Mouse (Mus musculus) MEL (cell line): ENCODE data around the gene Nap1l1. TPM values are rescaled to one million over a fixed set of nuclear protein-coding genes. Genes with fewer than 3 reads are reported as not detected.

Source experiments
- DNase-seq: peaks from one replicate; pipeline ENCODE4 v3.0.0; 2011; ENCODE audit warnings: low read depth, low spot score
- H3K27ac ChIP-seq: 2 replicates; pipeline ENCODE4 v1.5.1; 2012; ENCODE audit warnings: low read depth, mild to moderate bottlenecking, control low read depth, low read length, moderate library complexity; ENCODE audit not compliant: control insufficient read depth
- H3K27me3 ChIP-seq, 2 experiments: fragments of 150-350 bp in 1 of 2; sonication (generic) in 1 of 2; 2 replicates each; pipeline ENCODE4 v1.6.1; 2012; ENCODE audit warnings: low read length in 2 of 2, mild to moderate bottlenecking in 2 of 2, improper control_type of control experiment in 1 of 2, moderate library complexity in 1 of 2; ENCODE audit not compliant: insufficient read depth in 2 of 2, control insufficient read depth in 1 of 2
- H3K36me3 ChIP-seq, 2 experiments: 2 replicates each; pipeline ENCODE4 v1.6.1; 2012 to 2014; ENCODE audit warnings: low read length in 2 of 2, improper control_type of control experiment in 1 of 2, inconsistent platforms in 1 of 2, mild to moderate bottlenecking in 1 of 2; ENCODE audit not compliant: insufficient read depth in 2 of 2, control insufficient read depth in 1 of 2
- H3K4me1 ChIP-seq, 2 experiments: fragments of 150-350 bp in 1 of 2; sonication (generic) in 1 of 2; 2 replicates each; pipeline ENCODE4 v1.6.1; 2012; ENCODE audit warnings: low read length in 2 of 2, improper control_type of control experiment in 1 of 2, mild to moderate bottlenecking in 1 of 2; ENCODE audit not compliant: insufficient read depth in 2 of 2, control insufficient read depth in 1 of 2
- H3K4me3 ChIP-seq, 2 experiments: fragments of 150-350 bp in 1 of 2; sonication (generic) in 1 of 2; 2 replicates each; pipeline ENCODE4 v1.5.1; 2012; ENCODE audit warnings: low read depth in 2 of 2, low read length in 2 of 2, mild to moderate bottlenecking in 2 of 2, moderate library complexity in 2 of 2, control low read depth in 1 of 2, improper control_type of control experiment in 1 of 2; ENCODE audit not compliant: control insufficient read depth in 1 of 2, insufficient read depth in 1 of 2
- H3K79me2 ChIP-seq: 2 replicates; pipeline ENCODE4 v1.6.1; 2012; ENCODE audit warnings: mild to moderate bottlenecking, low read length, moderate library complexity; ENCODE audit not compliant: control insufficient read depth, poor library complexity, insufficient read depth
- H3K9ac ChIP-seq: 2 replicates; pipeline ENCODE4 v1.6.1; 2012; ENCODE audit warnings: low read depth, mild to moderate bottlenecking, control low read depth, low read length, moderate library complexity; ENCODE audit not compliant: control insufficient read depth, poor library complexity, severe bottlenecking
- H3K9me3 ChIP-seq: fragments of 150-350 bp; sonication (generic); replicated peaks from 2 replicates; pipeline ENCODE4 v1.6.1; 2012; ENCODE audit warnings: mild to moderate bottlenecking, low read length, improper control_type of control experiment, moderate library complexity; ENCODE audit not compliant: insufficient read depth
- BHLHE40 ChIP-seq: IDR thresholded peaks from 2 replicates; pipeline ENCODE4 v1.6.1; 2012; ENCODE audit warnings: low read depth, mild to moderate bottlenecking, inconsistent platforms, low read length, improper control_type of control experiment, borderline replicate concordance
- E2F4 ChIP-seq: IDR thresholded peaks from 2 replicates; pipeline ENCODE4 v1.6.1; 2011; ENCODE audit warnings: low read depth, low read length, improper control_type of control experiment, borderline replicate concordance
- EP300 ChIP-seq, 2 experiments: IDR thresholded peaks; 2 replicates each; pipeline ENCODE4 v1.6.1; 2011; ENCODE audit warnings: improper control_type of control experiment in 2 of 2, low read length in 2 of 2, low read depth in 1 of 2, mild to moderate bottlenecking in 1 of 2
- ETS1 ChIP-seq: IDR thresholded peaks from 2 replicates; pipeline ENCODE4 v1.6.1; 2012; ENCODE audit warnings: low read depth, mild to moderate bottlenecking, inconsistent platforms, low read length, improper control_type of control experiment, moderate library complexity
- GATA1 ChIP-seq: IDR thresholded peaks from 2 replicates; pipeline ENCODE4 v1.6.1; 2011; ENCODE audit warnings: low read depth, low read length, improper control_type of control experiment
- JUND ChIP-seq: IDR thresholded peaks from 2 replicates; pipeline ENCODE4 v1.6.1; 2011; ENCODE audit warnings: low read depth, mild to moderate bottlenecking, improper control_type of control experiment, low read length
- KAT2A ChIP-seq: conservative IDR thresholded peaks from 2 replicates; pipeline ENCODE4 v1.6.1; 2012; ENCODE audit warnings: low read depth, low read length, improper control_type of control experiment, inconsistent platforms
- MAX ChIP-seq: IDR thresholded peaks from 2 replicates; pipeline ENCODE4 v1.6.1; 2011; ENCODE audit warnings: low read length, improper control_type of control experiment
- MAZ ChIP-seq: IDR thresholded peaks from 2 replicates; pipeline ENCODE4 v1.6.1; 2012; ENCODE audit warnings: low read depth, mild to moderate bottlenecking, inconsistent platforms, low read length, improper control_type of control experiment
- MXI1 ChIP-seq: IDR thresholded peaks from 2 replicates; pipeline ENCODE4 v1.6.1; 2011; ENCODE audit warnings: mild to moderate bottlenecking, low read depth, low read length, improper control_type of control experiment
- NRF1 ChIP-seq: IDR thresholded peaks from 2 replicates; pipeline ENCODE4 v1.6.1; 2014; ENCODE audit warnings: low read depth, mild to moderate bottlenecking, inconsistent platforms, low read length, improper control_type of control experiment, moderate library complexity; ENCODE audit not compliant: poor library complexity, insufficient read depth, severe bottlenecking
- POLR2AphosphoS5 ChIP-seq: IDR thresholded peaks from 2 replicates; pipeline ENCODE4 v1.6.1; 2012; ENCODE audit warnings: low read depth, borderline replicate concordance, mild to moderate bottlenecking, inconsistent platforms, low read length, moderate library complexity, mixed read lengths
- RAD21 ChIP-seq: IDR thresholded peaks from 2 replicates; pipeline ENCODE4 v1.6.1; 2011; ENCODE audit warnings: mild to moderate bottlenecking, low read depth, low read length, improper control_type of control experiment
- RCOR1 ChIP-seq: IDR thresholded peaks from 2 replicates; pipeline ENCODE4 v1.6.1; 2012; ENCODE audit warnings: low read depth, mild to moderate bottlenecking, inconsistent platforms, low read length, improper control_type of control experiment
- SIN3A ChIP-seq: IDR thresholded peaks from 2 replicates; pipeline ENCODE4 v1.6.1; 2012; ENCODE audit warnings: low read length, improper control_type of control experiment, inconsistent platforms
- TAL1 ChIP-seq: IDR thresholded peaks from 2 replicates; pipeline ENCODE4 v1.6.1; 2012; ENCODE audit warnings: mild to moderate bottlenecking, inconsistent platforms, low read length, moderate library complexity, mixed read lengths
- TCF12 ChIP-seq: IDR thresholded peaks from 2 replicates; pipeline ENCODE4 v1.6.1; 2014; ENCODE audit warnings: low read depth, mild to moderate bottlenecking, inconsistent platforms, low read length, improper control_type of control experiment, moderate library complexity
- USF1 ChIP-seq: IDR thresholded peaks from 2 replicates; pipeline ENCODE4 v1.6.1; 2014; ENCODE audit warnings: low read depth, mild to moderate bottlenecking, inconsistent platforms, low read length, improper control_type of control experiment, moderate library complexity
- USF2 ChIP-seq, 2 experiments: IDR thresholded peaks; 2 replicates each; pipeline ENCODE4 v1.6.1; 2011 to 2012; ENCODE audit warnings: improper control_type of control experiment in 2 of 2, low read length in 2 of 2, borderline replicate concordance in 1 of 2, inconsistent platforms in 1 of 2, low read depth in 1 of 2, mild to moderate bottlenecking in 1 of 2; ENCODE audit not compliant: insufficient read depth in 1 of 2
- ZMIZ1 ChIP-seq: IDR thresholded peaks from 2 replicates; pipeline ENCODE4 v1.6.1; 2012; ENCODE audit warnings: low read depth, mild to moderate bottlenecking, inconsistent platforms, low read length, improper control_type of control experiment, moderate library complexity
- ZNF384 ChIP-seq: IDR thresholded peaks from 2 replicates; pipeline ENCODE4 v1.6.1; 2012; ENCODE audit warnings: low read depth, mild to moderate bottlenecking, inconsistent platforms, low read length, improper control_type of control experiment
- polyA plus RNA-seq, 2 experiments: library from polyadenylated mRNA; stranded (reverse) in 1 of 2; unstranded in 1 of 2; fragments of >175 nt in 1 of 2; fragments of >200 nt in 1 of 2; gene quantifications; 2 replicates each; pipeline versions ENCODE4 v1.2.1 to v1.2.4; 2012; ENCODE audit warnings: low replicate concordance in 2 of 2, low read depth in 1 of 2; ENCODE audit not compliant: insufficient read length in 2 of 2, insufficient read depth in 1 of 2, missing spikeins in 1 of 2
- total RNA-seq: library from RNA; depleted of rRNA; stranded (reverse); fragments of 300-350 nt; gene quantifications from 2 replicates; pipeline ENCODE4 v1.2.3, GENCODE M21; 2012

The Nap1l1 gene
- total and polyA plus RNA-seq, 3 experiments: 183 to 591 (median 296) TPM

- Histone ChIP-seq H3K36me3 (peaks cover 0 to 25% of the 10 kb centered on the region in 2 experiments; a peak in 2 of 4 replicates), H3K4me1 (peaks cover 13 to 30% of the 10 kb centered on the region in 2 experiments), H3K9ac (no peak overlapping the region), H3K79me2 (no peaks in the 10 kb centered on the region), H3K27me3 (no peaks in the 10 kb centered on the region), H3K4me3 (no peak overlapping the region), H3K27ac (peak overlapping the region; percentile 37), H3K9me3 (no peaks in the 10 kb centered on the region)
- no peak for DNase-seq
- TF ChIP-seq USF2 (IDR thresholded peaks at IDR 0.05; ENCODE audit: borderline replicate concordance in 1 of 2, insufficient read depth in 1 of 2, low read depth in 1 of 2, low read length in 2 of 2) (no peak), NRF1 (no peak), ZNF384 (no peak), RAD21 (no peak), BHLHE40 (no peak)
Observed at GRCm38 (mm10) chr10:111452426-111452825, 20.6 kb upstream of the Nap1l1 start.

GRCm38 (mm10) chr10:111454698-111455308 lies 18.2 kb upstream of the Nap1l1 start:
- Histone ChIP-seq H3K9ac (no peak overlapping the region), H3K9me3 (no peaks in the 10 kb centered on the region)
- no peak for TF ChIP-seq E2F4
- TF ChIP-seq USF2 (IDR thresholded peaks at IDR 0.05; ENCODE audit: borderline replicate concordance in 1 of 2, insufficient read depth in 1 of 2, low read depth in 1 of 2, low read length in 2 of 2): peak in 1 of 2 experiments; percentile 27; a peak in 1 of 4 replicates
- peak; percentile 51 for TF ChIP-seq ETS1
- TF ChIP-seq RCOR1: peak; percentile 83
- TF ChIP-seq JUND: no peak
- no peak for TF ChIP-seq ZMIZ1
- TF ChIP-seq GATA1: peak; percentile 69
- TF ChIP-seq EP300 (IDR thresholded peaks at IDR 0.05; ENCODE audit: low read depth in 1 of 2, low read length in 2 of 2): peak; percentile 77 to 78; a peak in 3 of 4 replicates
- TF ChIP-seq BHLHE40: no peak
- no peak for TF ChIP-seq TAL1
- TF ChIP-seq MAX: 0 out of 2 replicates have a peak, but pooled peaks have one; percentile 54
- TF ChIP-seq MAZ: peak; percentile 64; the same call in 1 of the 2 replicates
- no peak for TF ChIP-seq KAT2A
- TF ChIP-seq USF1: peak; percentile 85
- TF ChIP-seq MXI1: 0 out of 2 replicates have a peak, but pooled peaks have one; percentile 19
- TF ChIP-seq POLR2AphosphoS5: no peak
- TF ChIP-seq SIN3A: peak; percentile 34
- peak; percentile 63 for TF ChIP-seq TCF12
- TF ChIP-seq, all 39 proteins: peak for 11
- H3K79me2 ChIP-seq: no peaks in the 10 kb centered on the region
- H3K27me3 ChIP-seq: no peaks in the 10 kb centered on the region
- peak; percentile 65 for DNase-seq
- no peak overlapping the region for H3K27ac ChIP-seq
- H3K4me3 ChIP-seq: peak overlapping the region; percentile 5 to 10; a peak in 2 of 4 replicates
- peaks cover 13 to 39% of the 10 kb centered on the region in 2 experiments for H3K4me1 ChIP-seq
- H3K36me3 ChIP-seq: peaks cover 0 to 33% of the 10 kb centered on the region in 2 experiments; a peak in 2 of 4 replicates
